Mouse (Mus musculus): Measurements from ENCODE around the gene Slc13a4.

Slc13a4 gene

DNA sequence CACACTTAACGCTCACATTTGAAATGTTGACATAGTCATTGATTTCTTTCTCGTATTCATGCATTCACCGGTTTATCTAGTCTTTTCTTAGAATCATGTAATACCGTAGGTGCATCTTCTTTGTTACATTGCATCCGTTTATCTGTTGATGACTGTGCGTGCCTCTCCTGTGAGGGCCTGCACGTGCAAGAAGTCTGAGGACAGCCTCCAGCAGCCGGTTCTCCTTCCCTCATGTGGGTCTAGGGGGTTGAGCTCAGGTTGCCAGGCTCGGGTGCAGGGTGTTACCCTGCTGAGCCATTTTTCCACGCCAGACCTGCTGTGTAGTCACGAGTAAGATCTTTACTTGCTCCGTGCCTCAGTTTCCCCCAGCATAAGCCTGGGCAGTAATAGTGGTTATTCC, 52.9 kb downstream of the Slc13a4 start:
- DNase-seq = no peak

DNA sequence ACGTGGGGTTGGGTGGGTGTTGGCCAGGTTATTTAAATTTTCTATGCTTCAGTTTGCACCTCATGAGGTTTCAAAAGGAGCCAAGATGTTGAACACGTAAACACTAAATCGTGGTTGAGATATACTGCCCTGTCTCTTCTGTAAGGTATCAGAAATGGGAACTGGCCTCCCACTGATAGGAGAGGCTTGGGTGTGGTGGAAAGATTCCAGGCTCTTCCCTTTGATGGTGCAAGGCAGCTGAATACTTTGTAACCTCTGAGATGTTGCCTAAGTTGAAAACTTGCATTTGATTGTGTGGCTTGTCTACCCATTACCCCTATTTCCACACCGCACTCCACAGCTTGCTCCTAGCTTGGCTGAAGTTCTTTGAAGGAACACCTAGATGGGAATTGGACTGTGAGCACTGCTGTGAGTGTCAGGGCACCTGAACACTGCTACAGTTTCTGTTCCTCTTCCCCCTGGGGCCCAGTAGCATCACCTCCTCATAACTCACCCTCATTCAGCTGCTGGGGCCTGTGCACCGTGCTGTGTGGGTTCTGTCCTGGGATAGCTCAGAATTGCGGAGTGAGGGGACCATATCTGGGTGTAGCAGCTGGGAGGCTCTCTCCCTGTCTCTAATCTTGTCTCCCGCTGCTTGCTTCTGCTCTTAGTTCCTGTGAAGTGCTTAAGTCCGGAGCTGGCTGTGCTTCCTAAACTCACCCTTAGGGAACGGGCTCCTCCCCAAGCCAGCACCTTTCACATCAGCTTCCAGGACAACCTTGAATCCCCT, 53.6 kb downstream of the Slc13a4 start:
- no peak for DNase-seq

DNA sequence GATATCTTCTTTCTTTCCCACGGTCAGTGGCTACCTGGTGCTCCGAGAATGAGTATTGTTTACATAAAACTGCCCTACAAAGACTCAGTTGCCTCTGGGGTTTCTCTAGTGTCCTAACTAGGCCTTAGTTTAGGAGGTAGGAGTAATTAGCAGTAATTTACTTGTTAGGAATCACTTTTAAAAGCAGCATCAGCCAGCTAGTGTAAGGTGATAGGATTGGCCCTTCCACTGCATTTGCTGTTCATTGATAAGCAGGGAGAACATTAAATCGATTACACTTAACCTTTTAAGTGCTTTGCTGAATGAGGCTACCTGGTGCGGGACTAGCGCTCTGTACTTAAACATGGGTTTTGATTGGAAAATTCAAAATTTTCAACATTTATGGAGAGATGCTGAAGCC, 54.5 kb downstream of the Slc13a4 start:
- DNase-seq = no peak

DNA sequence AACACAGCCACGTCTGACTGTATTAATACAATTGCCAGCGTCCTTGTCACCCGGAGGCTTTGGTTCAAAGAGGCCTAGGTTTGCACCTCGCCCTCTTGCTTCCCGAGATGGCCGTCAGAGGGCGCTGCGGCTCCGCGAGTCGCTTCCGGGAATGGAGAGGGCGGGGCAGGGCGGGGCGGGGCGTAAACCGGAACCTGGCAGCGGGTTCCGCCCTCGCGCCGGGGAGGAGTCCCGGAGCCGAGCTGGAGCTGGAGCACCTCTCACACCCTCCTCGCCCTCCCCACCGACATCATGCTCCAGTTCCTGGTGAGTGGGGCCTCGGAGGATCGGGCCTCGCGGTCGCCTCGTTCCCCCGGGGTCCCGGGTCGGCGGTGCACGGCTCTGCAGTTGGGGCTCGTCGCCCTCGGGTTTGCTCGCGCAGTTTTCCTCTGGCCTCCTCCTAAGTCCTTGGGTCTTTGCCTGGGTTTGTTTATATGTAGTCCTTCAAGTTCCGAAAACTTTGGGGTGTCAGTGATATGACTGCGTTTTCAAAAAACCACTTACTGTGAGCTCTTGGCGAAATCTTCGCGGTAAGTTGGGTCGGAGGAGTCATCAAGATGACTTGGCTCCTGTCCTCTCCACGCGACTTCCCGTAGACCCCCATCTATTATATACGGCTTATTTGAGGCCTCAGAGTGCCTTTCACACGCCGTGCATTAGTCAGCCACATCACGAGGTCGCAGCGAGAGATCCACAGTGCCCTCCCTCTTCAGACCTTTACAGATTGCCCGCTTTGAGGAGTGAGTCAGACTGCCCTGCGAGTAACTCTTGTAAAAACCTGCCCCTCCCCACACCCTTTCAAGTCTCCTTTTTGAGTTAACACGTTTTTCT, 55.2 kb downstream of the Slc13a4 start:
- DNase-seq = peak; percentile 83

DNA sequence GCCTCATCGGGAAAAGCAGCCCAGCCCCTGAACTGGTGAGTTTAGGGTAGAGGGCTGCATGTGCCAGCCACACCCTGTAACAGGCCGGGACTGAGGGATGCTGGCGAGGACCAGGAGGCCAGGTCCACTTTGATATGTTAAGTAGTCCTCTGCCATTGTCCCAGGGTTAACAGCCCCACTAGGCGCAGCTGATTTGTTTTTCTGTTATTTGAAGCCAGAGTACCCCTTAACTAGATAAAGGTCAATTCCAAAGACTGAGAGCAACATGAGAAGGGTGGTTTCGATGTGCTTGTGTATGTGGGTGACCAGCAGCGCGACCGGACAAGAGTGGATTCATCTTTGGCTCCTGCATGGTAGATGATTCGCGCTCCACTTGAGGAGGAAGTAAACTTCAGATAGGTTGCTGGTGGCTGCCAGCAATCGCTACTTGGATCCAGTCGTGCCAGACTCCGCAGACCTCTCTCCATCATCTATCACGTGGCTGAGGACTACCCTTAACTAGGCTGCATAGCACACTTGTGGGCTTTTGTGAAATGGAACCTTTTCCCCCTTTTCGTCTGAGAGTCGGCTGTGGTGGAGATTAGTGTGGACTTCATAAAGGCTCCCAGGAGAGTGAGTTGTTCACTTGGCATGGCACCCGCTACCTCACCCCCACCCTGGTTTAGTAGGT, 56.0 kb downstream of the Slc13a4 start:
- DNase-seq = no peak

DNA sequence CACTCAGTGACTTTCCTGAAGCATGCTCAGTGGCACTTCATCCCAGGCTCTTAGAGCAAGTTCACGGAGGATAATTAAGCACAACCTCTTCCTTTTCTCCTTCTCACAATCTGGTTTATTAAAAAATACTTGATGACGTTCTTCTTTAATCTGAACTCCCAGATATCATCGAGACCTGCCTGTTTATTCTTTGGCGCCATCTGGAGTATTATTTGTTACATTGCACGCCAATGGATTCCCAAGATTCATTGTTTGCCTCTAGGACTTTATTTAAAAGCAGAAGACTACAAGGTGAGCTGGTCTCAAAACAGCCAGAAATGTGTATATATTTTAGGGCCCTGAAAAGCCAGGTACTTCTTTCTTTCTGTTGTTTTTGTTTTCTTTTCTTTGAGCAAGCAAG, 62.8 kb downstream of the Slc13a4 start:
- no peak for DNase-seq

DNA sequence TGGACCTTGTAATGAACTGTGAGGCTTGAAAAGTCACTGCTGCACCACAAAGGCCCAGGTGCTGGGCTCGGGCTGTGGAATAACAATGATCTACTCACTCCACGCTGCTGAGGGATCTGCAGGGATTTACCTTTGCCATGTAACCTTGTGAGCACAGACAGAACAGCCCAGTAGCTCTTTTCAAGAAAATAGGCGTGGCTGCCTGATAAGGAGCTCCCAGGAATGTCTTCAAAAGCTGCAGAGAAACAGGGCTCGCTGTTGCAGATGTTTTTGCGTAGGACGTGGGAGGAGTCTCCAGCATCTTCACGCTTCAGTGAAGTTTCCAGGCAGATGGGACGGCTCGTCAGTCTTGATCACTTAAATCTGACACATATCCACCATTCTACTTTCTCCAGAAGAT, 63.9 kb downstream of the Slc13a4 start:
- no peak for DNase-seq

DNA sequence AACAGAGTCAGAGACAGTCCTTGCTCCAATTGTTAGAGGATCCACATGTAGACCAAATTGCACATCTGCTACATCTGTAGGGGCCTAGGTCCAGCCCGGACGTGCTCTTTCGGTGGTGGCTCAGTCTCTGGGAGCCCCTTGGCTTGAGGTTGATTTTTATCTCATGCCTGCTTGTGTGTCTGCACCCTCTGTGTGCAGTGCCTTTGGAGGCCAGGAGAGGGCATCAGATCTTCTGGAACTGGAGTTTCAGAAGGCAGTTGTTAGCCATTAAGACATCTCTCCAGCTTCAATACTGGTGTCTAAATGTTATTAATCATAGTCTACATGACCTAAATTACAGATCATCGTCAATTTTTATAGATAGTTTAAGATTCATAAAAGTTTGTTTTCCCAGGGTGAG, 64.7 kb downstream of the Slc13a4 start:
- no peak for DNase-seq

DNA sequence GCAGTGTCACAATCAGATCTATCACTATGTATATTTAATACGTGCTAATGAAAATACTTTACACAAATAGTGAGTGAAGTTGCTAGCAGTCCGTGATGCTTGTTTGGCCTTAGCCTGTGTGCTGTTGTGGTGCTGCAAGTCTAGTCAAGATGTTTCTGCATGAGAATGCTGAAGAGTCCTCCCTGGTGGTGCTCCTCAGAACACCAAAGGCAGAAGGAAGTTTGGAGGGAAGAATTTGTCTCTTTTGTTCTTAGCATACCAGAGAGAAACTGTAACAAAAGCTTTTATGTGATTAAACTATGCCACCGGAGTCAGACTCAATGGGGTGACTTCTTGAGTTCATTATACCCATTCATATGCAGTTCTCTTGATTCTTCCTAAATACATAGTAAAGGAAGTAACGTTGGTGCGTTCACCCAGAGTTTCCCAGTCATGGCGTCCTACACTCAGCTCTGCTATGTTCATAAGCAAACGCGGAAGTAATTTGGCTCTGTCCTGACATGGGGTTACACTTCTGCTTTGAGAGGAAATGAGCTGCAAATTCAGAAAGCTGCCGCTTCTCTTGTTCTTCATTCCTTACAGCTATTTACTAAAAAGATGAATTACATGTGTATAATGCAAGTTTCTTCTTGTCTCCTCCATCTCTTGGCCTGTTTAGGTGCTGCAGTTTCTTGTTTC, 71.7 kb downstream of the Slc13a4 start:
- DNase-seq = no peak

DNA sequence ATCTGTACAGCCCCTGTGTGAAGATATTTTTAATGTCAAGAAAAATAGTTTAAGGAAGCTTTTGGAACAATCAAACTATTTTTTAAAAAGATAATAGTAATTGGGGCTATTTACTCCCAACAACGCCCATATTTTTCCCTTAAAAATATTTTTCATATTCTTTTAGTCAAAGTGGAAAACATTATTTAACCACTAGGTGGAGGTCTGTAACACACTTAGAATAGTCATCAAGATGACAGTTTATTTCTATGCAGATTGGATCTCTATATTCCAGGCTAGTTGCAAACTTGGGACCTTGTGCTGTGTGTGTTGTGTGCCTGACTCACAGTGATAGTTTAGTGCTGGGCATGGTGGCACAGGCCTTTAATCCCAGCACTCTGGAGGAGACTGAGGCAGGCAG, 78.5 kb downstream of the Slc13a4 start:
- no peak for DNase-seq

DNA sequence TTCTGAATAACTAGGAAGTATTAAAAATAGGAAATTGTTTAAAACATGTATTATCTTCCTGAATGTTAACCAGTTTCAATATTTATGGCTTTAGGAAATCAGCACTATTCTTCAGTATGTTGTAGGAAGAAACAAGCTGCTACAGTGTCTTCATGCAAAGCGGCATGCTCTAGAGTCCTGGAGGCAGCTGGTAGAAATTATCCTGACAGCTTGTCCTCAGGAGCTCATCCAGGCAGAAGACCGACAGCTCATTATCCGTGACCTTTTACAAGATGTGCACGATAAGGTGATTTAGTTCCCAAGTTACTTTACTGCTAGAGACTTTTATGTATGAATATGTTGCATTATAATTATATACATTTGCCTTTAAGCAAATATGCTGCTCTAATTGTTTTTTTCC, 82.2 kb downstream of the Slc13a4 start:
- peak; percentile 56 for DNase-seq

Data from layer of hippocampus, adult 9-11 months (tissue).